Mouse (Mus musculus): ENCODE results near the gene Amdhd2. TPM values are rescaled to one million over a fixed set of nuclear protein-coding genes. Genes with fewer than 3 reads are reported as not detected.
"Not testable (repeated sequence)": the region's sequence is repeated elsewhere in the genome, so short reads cannot be mapped to it uniquely, and the experiment has no call there.

Gene Amdhd2
- total RNA-seq, 1 experiment from 2014 or later = 45.5 TPM

DNA sequence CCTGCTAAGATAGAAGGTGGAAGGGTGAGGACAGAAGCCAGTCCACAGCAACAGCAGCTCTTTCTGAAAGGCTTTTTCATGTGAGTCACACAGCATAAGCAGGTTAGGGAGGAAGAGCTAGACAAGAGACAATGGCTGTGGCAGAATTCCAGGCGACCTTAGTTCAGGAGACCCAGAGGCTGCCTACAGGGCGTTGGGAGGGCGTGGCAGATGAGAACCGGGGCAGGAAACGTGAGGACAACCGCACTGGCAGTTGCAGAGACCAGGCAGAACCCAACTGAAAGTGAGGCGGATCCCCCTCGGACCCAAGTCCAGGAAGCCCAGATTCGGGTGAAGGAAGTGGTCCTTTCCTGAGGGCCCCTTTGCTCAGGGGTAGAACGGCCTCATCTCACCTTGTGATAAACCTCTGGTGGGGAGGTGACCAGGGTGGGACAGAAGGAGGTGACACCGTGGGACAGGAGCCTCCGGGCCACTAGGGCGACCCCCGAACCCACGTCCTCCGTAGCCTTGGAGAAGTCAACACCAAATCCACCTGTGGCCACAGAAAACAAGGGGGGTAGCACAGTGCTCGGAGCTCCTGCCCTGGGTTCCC lies 886 bp downstream of the Amdhd2 start:
- no peak for ATAC-seq (ENCODE audit: extremely low read depth, insufficient number of reproducible peaks, low FRiP score, poor library complexity, severe bottlenecking)

DNA sequence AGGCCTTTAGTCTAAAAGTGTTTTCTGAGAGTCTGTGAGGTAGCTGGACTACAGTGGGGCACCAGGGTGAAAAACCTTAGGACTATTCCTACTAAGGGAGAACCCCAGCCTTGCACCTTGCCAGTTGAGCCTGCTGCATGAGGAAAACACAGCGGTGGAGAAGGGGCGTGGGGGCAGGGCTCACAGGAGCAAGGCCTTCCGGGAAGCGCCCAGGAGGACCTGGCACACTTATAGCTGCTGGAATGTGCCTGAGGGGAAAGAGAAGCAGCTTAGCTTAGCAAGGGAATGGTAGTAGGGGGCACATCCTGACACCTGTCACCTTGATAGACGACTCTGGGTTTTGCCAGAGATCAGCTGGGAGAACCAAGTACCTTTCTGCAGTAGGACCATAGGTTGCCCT lies 2.1 kb downstream of the Amdhd2 start:
- ATAC-seq (ENCODE audit: extremely low read depth, insufficient number of reproducible peaks, low FRiP score, poor library complexity, severe bottlenecking) = no peak

DNA sequence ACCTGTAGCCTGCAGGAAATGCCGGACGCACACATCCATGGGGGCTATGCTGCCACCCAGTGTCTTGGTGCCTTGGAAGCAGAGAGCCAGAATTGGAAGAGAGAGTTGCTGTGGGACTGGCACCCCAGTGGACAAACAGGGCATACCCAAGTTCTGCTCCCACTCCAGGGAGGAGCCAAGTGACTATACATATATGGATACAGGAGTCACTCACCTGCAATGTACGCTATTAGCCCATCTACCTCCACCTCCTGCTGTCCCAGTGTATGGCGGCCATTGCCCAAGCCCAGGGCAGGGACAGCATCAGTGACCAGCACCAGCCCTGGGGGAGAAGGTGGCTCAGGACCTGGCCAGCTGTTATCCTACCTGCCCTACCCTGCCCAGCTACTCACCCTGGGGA lies 6.0 kb downstream of the Amdhd2 start:
- ATAC-seq (ENCODE audit: extremely low read depth, insufficient number of reproducible peaks, low FRiP score, poor library complexity, severe bottlenecking) = no peak

DNA sequence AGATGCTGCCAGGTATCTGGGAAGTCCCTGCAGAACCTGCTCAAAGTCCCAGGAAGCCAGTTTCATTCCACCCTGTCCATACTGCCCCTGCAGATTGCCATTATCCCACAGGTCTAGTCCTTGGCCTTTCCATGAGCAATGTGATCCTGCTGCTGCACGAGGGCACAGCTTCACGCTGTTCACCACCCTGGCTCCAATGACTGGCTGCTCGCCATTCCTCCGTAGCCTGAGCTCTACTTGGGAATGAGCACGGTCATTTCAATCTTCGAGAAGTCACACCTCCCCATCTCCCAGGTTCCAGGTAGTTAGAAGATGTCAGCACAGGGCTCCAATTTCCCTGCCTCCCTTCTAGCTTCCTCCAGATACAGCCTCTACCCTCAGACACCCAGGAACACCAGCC lies 6.4 kb downstream of the Amdhd2 start:
- no peak for ATAC-seq (ENCODE audit: extremely low read depth, insufficient number of reproducible peaks, low FRiP score, poor library complexity, severe bottlenecking)

DNA sequence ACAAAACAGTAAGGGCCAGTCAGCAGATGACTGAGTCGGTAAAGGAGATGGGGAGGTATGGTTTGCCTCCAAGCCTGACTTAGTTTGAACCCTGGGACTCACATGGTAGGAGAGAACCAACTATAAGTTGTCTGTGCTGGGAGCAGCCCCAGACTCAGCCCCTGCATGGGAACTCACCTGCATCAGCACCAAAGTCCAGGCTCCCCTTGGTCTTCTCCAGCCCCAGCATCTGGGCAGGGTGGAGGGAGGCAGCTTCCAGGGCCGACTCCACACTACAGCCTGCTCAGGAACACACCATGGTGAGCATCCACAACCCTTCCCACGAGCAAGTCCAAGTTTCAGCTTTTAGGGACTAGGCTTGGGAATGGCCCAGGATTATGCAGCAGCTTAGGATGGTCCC lies 7.2 kb downstream of the Amdhd2 start:
- no peak for ATAC-seq (ENCODE audit: extremely low read depth, insufficient number of reproducible peaks, low FRiP score, poor library complexity, severe bottlenecking)

DNA sequence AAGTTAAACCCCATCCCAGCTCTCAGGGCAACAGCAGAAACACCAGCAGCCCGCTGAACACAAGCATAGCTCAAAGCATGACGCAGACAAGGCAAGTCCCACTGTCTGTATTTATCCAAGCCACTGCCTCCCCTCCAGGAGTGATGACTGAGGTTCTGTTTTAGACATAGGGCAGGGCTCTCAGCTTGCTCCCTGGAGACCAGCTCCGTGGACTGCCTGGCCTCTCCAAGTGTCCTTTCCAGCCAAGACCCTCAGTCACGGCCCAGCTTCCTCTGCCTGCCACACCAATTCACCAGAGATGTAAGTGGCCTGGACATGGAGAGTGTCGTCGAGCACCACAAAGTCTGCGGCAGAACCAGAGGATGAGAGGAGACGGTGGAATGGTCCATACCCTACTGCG lies 7.8 kb downstream of the Amdhd2 start:
- ATAC-seq (ENCODE audit: extremely low read depth, insufficient number of reproducible peaks, low FRiP score, poor library complexity, severe bottlenecking) = no peak

DNA sequence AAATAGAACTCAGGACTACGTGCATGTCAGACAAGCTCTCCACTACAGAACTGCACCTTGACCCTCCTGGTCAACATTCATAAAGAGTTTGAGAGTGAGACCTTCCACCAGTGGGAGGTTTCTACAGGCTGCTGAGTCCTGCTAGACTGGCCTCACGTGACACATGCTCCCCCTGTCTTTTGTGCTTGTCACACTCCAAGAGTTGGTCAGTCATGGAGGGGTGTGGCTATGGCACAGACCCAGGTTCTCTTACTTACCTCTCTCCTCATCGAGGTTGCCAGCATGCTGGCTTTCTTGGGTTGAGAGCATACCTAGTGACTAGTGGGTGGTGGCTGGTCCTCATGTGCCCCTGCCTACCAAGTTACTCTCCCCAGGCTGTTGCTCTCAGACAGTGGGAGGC lies 9.1 kb downstream of the Amdhd2 start:
- ATAC-seq (ENCODE audit: extremely low read depth, insufficient number of reproducible peaks, low FRiP score, poor library complexity, severe bottlenecking) = no peak

DNA sequence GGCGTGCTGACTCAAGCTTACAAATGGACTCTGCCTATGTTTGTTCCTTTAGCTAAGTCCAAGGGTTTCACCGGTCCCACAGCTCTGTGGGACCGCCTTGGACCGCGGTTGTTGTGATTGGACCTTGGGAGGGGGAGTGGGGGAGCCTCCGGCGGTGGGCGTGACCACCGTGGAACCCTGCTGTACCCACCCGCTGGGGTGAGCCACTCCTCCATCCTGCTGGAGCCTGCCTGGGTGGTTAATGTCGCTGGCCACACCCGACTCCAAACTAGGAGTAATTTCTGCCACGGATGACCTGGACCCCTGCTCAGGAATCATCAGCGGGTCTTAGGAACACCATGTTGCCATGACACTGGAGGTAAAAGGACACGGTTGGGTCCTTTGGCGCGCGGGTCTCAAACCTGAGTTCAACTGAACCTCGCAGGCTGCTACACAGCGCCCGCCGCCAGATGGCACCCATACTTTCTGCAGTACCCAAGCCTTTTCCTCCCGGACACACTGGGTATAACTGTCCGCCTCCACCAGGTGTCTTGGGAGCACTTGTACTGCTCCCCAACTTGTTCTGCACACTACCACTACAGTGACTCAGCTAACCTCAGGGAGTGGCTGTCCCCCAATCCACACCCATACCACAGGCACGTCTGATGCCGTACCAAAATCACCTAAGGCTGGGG lies 11.5 kb downstream of the Amdhd2 start:
- ATAC-seq (ENCODE audit: extremely low read depth, insufficient number of reproducible peaks, low FRiP score, poor library complexity, severe bottlenecking) = peak; percentile 96

DNA sequence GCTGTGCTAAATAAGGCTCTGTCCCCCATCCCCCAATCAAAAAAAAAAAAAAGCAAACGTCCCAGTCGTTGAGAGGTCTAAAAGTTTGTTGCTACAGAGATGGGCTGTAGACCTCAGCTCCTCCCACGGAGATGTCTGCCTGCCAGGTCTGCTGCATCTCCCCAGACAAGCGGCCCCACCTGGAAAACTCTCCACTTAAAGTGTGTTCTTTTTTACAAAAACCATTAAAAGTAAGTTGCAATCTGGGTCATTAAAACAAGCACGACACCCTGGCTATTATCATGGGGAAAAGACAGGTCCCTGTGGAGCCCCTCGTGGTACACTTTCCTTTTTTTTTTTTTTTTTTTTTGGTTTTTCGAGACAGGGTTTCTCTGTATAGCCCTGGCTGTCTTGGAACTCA lies 12.2 kb downstream of the Amdhd2 start:
- no peak for ATAC-seq (ENCODE audit: extremely low read depth, insufficient number of reproducible peaks, low FRiP score, poor library complexity, severe bottlenecking)

DNA sequence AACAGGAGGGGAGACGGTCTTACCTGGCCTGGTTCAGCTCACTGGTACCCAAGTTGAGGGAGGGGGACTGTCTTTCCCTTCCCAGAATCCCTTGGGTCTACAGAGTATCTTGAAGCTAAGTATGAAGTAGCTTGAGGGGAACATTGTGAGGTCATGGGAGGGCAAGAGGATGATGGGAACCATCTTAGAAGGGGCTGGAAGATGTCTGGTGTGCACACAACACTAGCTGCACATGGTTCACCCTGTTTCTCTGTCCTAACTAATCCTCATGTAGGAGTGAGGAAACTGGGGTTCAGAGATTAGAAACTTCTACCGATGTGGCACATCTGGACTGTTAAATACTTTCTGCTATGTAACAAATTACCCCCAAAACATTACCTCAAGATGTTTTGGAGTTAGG lies 12.7 kb downstream of the Amdhd2 start, which contains the start of gene Pdpk1:
Pdpk1 (minus strand) TSS at position 101 of the 400 bp plus-strand sequence.
- no peak for ATAC-seq (ENCODE audit: extremely low read depth, insufficient number of reproducible peaks, low FRiP score, poor library complexity, severe bottlenecking)

DNA sequence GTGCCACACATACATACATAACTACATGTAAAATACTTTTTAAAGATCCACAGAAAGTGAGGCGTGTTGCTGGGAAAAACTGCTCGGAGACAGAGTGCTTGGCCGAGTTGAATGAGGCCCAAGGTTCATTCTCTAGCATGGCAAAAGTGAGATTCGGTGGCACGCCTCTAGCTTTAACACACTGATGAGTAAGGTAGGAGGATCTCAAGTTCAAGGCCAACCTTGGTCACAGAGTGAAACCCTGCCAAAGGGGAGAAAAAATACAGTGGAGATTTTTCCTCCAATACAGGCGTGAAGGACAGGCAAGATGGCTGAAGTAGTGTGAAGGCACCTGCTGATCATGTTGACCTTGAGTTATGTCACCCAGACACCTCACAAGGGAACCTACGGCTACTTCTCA lies 14.1 kb downstream of the Amdhd2 start:
- ATAC-seq (ENCODE audit: extremely low read depth, insufficient number of reproducible peaks, low FRiP score, poor library complexity, severe bottlenecking) = no peak

DNA sequence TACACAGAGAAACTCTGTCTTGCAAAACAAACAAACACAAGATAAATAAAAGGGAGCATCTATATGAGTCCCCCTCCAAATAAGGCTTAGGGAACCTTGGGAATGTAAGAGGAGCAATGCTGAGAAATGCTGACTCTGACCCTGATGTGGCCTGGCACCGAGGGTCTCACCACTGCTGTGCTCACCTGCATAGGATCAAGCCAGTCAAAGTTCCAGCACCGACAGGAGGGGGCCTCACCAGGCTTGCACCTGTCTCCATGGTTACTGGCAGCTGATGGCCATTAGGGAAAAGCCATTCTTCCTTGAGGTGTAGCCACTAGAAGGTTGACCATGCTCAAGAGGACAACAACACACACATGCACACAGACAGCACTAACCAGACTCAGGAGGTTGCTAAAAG lies 20.7 kb downstream of the Amdhd2 start:
- no peak for ATAC-seq (ENCODE audit: extremely low read depth, insufficient number of reproducible peaks, low FRiP score, poor library complexity, severe bottlenecking)

DNA sequence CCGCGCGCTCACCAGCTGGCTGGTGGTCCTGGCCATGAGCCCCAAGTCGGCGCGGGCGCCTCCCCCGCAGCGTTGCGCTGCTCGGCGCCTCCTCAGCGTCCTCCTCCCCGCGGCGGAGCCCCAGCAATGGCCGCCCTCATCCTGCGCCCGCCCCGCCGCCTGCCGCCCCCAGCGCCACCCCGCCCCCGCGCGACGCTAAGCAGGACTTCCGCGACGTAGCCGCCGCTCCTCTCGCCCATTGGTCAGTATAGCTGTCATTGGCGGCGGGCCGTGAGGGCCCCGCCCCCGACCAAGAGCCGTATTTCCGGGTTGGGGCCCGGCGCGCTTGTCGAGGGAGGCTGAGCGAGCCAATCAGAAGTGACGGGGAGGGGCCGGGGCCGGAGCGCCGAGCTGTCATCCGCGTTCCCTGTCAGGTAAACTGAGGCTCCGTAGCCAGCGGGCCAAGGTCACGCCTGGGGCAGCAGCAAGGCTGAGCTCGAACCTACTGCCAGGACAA lies 22.1 kb downstream of the Amdhd2 start:
- peak; percentile 98 for ATAC-seq (ENCODE audit: extremely low read depth, insufficient number of reproducible peaks, low FRiP score, poor library complexity, severe bottlenecking)

DNA sequence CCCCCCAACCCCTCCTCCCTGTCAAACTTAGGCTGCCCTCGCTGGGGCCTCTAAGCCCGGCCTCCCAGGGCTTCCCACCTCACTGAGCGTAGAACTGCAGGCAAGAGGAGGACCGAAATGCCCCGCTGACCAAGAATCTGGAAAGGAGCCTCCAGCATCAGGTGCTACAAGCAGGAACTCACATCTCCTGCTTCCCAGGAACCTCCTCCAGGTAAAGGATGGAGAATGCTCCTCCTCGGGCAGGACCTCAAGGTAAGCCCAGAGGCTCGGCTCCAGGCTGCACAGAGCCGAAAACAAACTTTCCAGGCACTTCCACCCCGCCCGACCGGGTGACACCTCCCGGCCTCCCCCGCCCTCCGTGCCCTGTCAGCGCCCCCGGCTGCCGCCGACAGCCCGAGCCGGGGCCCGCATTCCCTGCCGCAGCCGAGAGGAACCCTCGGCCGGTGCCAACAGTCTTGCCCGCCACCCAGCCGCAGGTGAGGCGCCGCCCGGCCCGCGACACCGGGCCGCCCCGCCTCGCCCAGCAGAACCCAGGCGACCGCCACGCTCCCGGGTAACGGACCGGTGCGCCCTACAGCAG lies 22.6 kb downstream of the Amdhd2 start:
- ATAC-seq (ENCODE audit: extremely low read depth, insufficient number of reproducible peaks, low FRiP score, poor library complexity, severe bottlenecking) = no peak

DNA sequence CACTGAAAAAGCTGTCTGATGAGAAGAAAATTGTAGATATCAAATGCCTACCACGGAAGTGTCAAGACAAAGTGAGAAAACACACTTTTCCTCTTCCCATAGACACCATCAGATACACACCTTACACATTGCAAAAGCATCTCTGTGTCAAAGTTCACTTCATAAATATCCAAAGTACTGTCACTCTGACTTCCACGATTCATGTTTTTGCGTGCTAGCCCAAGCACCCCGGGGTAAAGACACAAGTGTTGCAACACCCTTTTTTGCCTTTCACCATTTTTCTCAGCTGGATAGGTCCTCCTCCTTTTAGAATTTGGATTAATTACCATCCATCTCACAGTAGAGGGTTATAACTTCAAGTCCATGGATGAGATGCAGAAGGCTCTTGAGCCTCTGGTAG lies 23.6 kb downstream of the Amdhd2 start:
- ATAC-seq (ENCODE audit: extremely low read depth, insufficient number of reproducible peaks, low FRiP score, poor library complexity, severe bottlenecking) = no peak

DNA sequence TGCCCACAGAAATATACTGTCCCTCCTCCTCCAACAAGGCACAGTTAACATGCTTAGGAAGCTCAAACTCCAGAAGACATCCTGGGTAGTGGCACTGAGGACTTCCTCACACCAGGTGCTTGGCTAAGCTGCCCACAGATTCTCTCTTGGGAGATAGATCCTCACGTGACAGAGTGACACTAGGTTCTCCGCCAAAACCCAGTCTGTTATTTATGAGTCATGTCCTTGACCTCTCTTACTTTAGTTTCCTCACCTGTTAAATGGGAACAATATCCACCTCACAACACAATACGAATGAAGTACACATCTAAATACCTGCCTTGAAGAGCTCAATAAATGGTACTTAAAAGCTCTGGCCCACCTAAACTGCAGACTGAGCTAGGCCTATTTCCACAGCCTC lies 24.3 kb downstream of the Amdhd2 start:
- ATAC-seq (ENCODE audit: extremely low read depth, insufficient number of reproducible peaks, low FRiP score, poor library complexity, severe bottlenecking) = no peak

DNA sequence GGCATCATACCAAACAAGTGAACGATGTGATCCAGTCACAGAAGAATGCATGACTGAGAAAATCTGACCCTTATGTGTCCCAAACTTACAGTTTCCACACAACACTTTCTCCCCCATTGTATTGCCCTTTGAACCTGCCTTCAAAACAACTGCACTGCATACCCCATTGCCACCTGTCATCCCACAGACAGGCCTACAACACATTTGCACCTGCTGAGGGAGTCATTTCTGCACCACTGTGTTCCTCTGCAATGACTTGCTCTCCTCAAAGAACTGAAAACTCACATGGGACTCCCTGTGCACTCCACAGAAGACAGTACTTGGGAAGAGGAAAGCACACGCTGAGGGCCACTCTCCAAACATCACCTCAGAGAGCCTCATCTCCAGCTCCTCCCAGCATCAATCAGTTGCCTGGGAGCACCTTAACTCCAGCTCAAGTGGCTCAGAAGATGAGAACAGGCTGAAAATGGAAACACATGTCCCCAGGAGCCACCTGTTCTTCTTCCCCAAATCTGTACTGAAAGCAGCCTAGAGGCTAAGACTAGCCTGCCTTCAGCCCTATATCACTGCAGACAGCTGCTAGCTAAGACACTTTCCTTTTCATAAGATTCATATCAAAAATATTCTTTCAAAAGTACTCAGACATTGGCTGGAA lies 26.2 kb downstream of the Amdhd2 start:
- no peak for ATAC-seq (ENCODE audit: extremely low read depth, insufficient number of reproducible peaks, low FRiP score, poor library complexity, severe bottlenecking)

DNA sequence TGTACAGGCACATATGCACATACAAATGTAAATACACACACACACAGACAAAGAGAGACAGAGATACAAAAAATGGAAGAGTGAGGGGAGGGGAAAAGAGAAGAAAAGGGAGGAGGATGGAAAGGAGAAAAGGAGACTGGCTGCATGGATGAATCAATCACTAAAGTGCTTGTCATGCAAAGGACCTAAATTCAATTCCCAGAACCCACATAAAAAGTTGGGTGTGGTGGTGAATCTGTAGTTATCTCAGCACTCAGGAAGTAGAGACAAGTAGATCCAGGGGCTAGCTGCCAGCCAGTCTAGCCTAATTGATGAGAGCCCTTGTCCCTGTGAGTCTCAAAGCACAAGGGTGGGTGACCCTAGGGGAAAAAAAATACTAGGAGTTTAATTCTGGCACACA lies 29.5 kb downstream of the Amdhd2 start:
- no peak for ATAC-seq (ENCODE audit: extremely low read depth, insufficient number of reproducible peaks, low FRiP score, poor library complexity, severe bottlenecking)

DNA sequence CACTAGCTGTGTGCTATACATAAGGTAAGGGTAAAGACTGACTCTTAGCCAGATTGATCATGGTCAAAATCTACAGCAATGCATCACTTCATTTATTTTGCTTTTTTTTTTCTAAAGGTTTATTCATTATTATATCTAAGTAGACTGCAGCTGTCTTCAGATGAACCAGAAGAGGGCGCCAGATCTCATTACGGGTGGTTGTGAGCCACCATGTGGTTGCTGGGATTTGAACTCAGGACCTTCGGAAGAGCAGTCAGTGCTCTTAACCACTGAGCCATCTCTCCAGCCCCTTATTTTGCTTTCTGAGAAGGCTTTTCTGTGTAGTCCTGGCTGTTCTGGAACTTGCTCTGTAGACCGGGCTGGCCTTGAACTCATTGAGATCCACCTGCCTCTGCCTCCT lies 30.6 kb downstream of the Amdhd2 start:
- not testable (repeated sequence) for ATAC-seq (ENCODE audit: extremely low read depth, insufficient number of reproducible peaks, low FRiP score, poor library complexity, severe bottlenecking)

DNA sequence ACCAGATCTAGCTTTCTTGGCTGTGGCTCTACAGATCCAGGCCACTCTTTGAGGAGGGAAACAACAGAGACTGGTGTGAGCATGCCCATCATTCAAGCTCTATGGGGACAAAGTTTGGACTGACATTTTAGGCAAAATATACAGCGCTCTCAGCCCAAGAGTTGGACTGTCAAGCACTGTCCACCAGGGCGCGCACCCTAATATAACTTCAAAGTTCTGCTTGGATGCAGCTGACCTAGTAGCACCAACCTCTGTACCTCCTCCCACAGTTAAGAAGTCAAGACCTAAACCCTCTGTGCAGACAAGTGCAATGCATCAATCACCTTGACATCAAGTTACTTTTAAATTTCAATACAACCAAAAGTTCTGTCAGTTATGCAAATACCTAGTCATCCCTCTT lies 32.0 kb downstream of the Amdhd2 start:
- no peak for ATAC-seq (ENCODE audit: extremely low read depth, insufficient number of reproducible peaks, low FRiP score, poor library complexity, severe bottlenecking)

All from neutrophil, adult 5-6 weeks (primary cell).